Mouse (Mus musculus): ENCODE results near the gene Gm2115. TPM values are rescaled to one million over a fixed set of nuclear protein-coding genes. Genes with fewer than 3 reads are reported as not detected.

Gene Gm2115
- total RNA-seq (2015) (not detected in 2 replicates), total RNA-seq (2017) (not detected in 2 replicates)

GRCm38 (mm10) chr7:84528796-84529533 lies at the start of gene Gm2115:
Gene Gm2115 (plus strand): TSS chr7:84528954.
- ATAC-seq (ENCODE audit: poor library complexity, severe bottlenecking) = no peak

- no peak for ATAC-seq (ENCODE audit: poor library complexity, severe bottlenecking)
Observed at GRCm38 (mm10) chr7:84483447-84484407, 45.0 kb upstream of the Gm2115 start.

GRCm38 (mm10) chr7:84486485-84486884 lies 42.3 kb upstream of the Gm2115 start:
- no peak for ATAC-seq (ENCODE audit: poor library complexity, severe bottlenecking)

DNA sequence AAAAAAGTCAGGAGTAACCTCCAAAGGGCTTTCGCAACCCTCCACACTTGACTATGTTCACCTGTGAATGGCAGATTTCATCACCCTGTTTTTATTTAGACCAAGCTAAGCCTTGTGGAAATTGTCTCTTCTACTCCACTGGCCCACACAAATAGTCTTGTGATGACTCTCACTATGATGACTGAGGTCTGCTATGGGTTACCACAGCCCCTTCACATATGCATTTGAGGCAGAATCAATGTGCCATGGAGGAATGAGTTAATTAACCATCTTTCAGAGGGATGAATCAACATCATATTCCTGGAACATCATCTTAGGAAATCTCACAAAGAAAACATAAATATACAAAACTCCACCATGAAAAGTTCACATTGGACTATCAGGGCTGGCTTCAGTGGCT lies 25.6 kb upstream of the Gm2115 start:
- ATAC-seq (ENCODE audit: poor library complexity, severe bottlenecking) = no peak

DNA sequence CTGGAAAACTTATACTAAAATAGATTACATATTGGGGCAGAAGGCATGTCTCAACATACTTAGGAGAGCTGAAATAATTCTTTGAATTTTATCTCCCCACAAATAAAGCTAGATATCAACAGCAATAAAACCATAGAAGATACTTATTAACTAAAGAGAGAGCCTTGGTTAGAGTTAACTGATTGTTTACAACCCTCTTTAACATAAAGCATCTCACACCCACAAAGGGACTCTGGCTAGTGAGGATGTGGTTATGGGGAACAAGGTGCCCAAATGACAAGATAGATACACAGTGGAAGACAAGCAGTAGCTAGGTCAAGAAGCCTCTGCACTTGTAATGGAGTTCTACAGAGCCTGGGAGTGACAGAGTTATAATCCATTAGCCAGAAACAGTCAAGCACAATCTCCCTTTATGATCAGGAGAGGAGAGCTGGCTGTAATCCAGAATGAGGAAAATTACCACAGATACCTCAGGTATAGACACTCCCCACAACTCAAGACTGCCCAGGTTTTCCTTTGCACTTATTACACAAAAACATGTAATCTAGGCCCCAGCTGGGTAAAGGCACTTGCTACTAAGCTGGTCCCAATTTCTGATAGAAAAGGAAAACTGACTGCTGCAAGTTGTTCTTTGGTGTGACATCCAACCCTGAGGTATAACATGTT lies 10.1 kb upstream of the Gm2115 start:
- ATAC-seq (ENCODE audit: poor library complexity, severe bottlenecking) = no peak

DNA sequence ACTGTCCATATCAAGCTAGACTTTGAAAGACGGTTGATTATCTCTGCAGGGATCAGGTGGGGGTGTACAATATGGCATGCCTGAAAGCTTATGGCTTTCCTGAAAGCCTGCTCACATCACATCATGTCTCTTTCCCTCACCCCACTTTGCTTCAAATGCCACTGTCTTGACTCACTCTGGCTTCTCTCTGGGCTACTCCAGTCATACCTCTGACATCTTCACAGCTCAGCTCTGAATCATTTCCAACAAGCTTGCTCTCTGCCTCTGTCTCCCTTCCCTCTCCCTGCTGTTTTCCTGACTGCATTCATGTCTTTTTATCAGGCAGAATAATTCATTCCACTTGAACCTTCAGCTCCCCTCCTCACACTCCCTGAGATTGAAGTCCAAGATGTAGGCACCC lies 7.4 kb upstream of the Gm2115 start:
- no peak for ATAC-seq (ENCODE audit: poor library complexity, severe bottlenecking)

GRCm38 (mm10) chr7:84522426-84522825 lies 6.3 kb upstream of the Gm2115 start:
- ATAC-seq (ENCODE audit: poor library complexity, severe bottlenecking) = no peak

DNA sequence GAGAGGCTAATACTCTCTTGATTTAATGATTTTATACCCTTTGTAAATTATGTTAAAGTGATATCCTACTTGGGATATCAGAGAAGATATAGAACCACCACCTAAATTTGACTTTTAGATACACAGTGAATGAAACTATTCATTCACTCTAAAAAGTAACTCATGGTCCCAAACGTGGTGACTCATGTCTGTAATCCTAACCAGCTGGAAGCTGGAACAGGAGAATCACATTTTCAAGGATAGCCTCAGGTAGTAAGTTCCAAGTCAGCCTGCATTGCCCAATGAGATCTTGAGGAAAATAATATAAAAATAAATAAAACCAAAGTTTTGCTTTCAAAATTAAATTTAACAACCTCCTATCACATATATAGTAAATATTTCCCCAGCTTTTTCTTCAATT lies 2.6 kb upstream of the Gm2115 start:
- ATAC-seq (ENCODE audit: poor library complexity, severe bottlenecking) = no peak

- no peak for ATAC-seq (ENCODE audit: poor library complexity, severe bottlenecking)
Observed at GRCm38 (mm10) chr7:84532795-84533194, 4.0 kb downstream of the Gm2115 start.

GRCm38 (mm10) chr7:84534632-84535031 lies 5.9 kb downstream of the Gm2115 start:
- ATAC-seq (ENCODE audit: poor library complexity, severe bottlenecking) = no peak

- no peak for ATAC-seq (ENCODE audit: poor library complexity, severe bottlenecking)
Observed at GRCm38 (mm10) chr7:84544946-84545345, 16.2 kb downstream of the Gm2115 start.

DNA sequence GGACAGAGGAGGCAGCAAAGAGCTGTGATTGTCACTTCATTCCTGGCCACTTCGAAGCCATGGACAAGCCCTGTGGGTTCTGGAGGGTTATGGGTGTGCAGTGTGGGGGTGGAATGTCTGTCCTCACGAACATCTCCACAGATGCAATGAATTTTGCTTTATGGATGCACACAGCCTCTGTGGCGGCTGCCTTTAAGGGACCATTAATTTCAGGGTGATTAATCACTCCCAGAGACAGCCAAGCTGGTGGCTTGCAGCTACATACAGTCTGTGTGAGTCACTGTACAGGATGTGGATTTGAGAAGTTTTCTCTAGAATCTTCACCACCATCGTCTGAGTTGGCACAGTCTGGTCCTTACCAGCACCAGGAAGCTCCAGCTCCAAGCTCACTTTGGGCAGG lies 17.9 kb downstream of the Gm2115 start:
- ATAC-seq (ENCODE audit: poor library complexity, severe bottlenecking) = no peak

GRCm38 (mm10) chr7:84551472-84551871 lies 22.7 kb downstream of the Gm2115 start:
- ATAC-seq (ENCODE audit: poor library complexity, severe bottlenecking) = peak; percentile 30; the same call in 1 of the 2 replicates

GRCm38 (mm10) chr7:84555294-84555693 lies 26.5 kb downstream of the Gm2115 start:
- ATAC-seq (ENCODE audit: poor library complexity, severe bottlenecking) = no peak

GRCm38 (mm10) chr7:84557332-84557731 lies 28.6 kb downstream of the Gm2115 start:
- ATAC-seq (ENCODE audit: poor library complexity, severe bottlenecking) = no peak

- no peak for ATAC-seq (ENCODE audit: poor library complexity, severe bottlenecking)
Observed at GRCm38 (mm10) chr7:84560500-84560899, 31.7 kb downstream of the Gm2115 start.

GRCm38 (mm10) chr7:84564236-84564635 lies 35.5 kb downstream of the Gm2115 start:
- no peak for ATAC-seq (ENCODE audit: poor library complexity, severe bottlenecking)

GRCm38 (mm10) chr7:84566200-84566599 lies 37.4 kb downstream of the Gm2115 start:
- ATAC-seq (ENCODE audit: poor library complexity, severe bottlenecking) = no peak

GRCm38 (mm10) chr7:84577034-84577433 lies 48.3 kb downstream of the Gm2115 start:
- no peak for ATAC-seq (ENCODE audit: poor library complexity, severe bottlenecking)

DNA sequence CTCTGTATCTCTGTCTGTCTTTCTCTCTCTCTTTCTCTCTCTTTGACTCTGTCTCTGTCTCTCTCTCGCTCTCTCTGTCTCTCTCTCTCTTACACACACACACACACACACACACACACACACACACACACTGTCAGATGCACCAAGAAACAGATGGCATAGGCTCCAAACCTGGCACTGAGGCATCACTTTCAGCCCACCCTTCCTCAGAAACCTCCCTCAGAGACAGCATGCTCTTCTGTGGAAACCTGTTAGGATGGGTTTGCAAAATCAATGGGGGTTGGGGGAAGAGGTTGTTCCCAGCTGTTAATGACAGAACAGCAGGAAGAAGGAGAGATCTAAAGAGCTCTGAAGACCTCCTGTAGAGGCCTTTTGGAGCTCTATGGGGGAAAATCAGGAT lies 50.1 kb downstream of the Gm2115 start:
- ATAC-seq (ENCODE audit: poor library complexity, severe bottlenecking) = no peak

GRCm38 (mm10) chr7:84579769-84580168 lies 51.0 kb downstream of the Gm2115 start:
- ATAC-seq (ENCODE audit: poor library complexity, severe bottlenecking) = no peak
